Comparison of ENCODE assay signal across 24 mouse cellular contexts in the genomic region with DNA sequence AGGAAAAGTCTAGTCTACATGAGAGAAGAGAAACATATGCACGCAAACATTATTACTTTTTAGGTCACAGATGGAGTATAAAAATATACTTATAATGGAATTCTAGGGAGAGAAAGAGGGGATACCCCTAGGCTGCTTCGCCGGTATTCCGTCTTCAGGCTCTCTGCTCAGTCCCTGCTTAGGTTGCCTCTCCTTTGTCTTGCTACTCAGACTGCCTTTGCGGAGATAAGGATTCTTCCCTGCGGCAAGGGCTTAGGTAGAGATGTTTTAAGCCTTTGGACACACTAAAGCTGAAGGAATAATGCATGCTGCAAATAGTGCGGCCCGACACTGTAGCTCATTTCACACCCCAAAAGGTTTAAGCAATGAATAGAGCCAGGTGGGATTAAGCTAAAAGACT. TPM values are rescaled to one million over a fixed set of nuclear protein-coding genes. Genes with fewer than 3 reads are reported as not detected.
"Had no signal": no experiment of that assay in that cellular context is flagged by ENCODE, and none has a peak within 500 bp of the region (broad histone marks: within the 10 kb centered on the region; RNA-seq: fewer than 3 reads in every experiment).

No protein-coding gene starts in this region.

- H3K4me1 ChIP-seq: heart, embryonic 10.5 days; heart, embryonic 12.5 days; hindbrain, embryonic 10.5 days; hindbrain, embryonic 12.5 days; hindbrain, embryonic 15.5 days; limb, embryonic 10.5 days; limb, embryonic 12.5 days had no signal

- H3K9me3 ChIP-seq: heart, embryonic 10.5 days; heart, embryonic 12.5 days; hindbrain, embryonic 10.5 days; hindbrain, embryonic 12.5 days; hindbrain, embryonic 15.5 days; limb, embryonic 10.5 days; limb, embryonic 12.5 days had no signal

- H3K4me2 ChIP-seq: heart, embryonic 12.5 days; hindbrain, embryonic 12.5 days; hindbrain, embryonic 15.5 days; limb, embryonic 12.5 days had no signal

- DNase-seq: gastrocnemius, adult 2 months; gastrocnemius, postnatal 10 days; gastrocnemius, postnatal 25 days; heart, adult 18-20 months; heart, postnatal 10 days; heart, postnatal 4 days; kidney, adult 11 months; kidney, adult 2 months; kidney, adult 9 months; kidney, postnatal 10 days; kidney, postnatal 25 days; kidney, postnatal 4 days; liver had no signal

- H3K27ac ChIP-seq: gastrocnemius, adult 2 months; heart, embryonic 10.5 days; hindbrain, embryonic 10.5 days; hindbrain, embryonic 12.5 days; hindbrain, embryonic 15.5 days; hindbrain, postnatal 0 days; layer of hippocampus, adult 2 months; left cerebral cortex, adult 2 months; limb, embryonic 10.5 days; limb, embryonic 12.5 days had no signal

- H3K36me3 ChIP-seq: heart, embryonic 10.5 days; heart, embryonic 12.5 days; hindbrain, embryonic 10.5 days; hindbrain, embryonic 12.5 days; hindbrain, embryonic 15.5 days; limb, embryonic 10.5 days; limb, embryonic 12.5 days had no signal

- ATAC-seq: hindbrain, postnatal 0 days; intestine, embryonic 16.5 days had no signal

- H3K9ac ChIP-seq: heart, embryonic 12.5 days; hindbrain, embryonic 12.5 days; hindbrain, embryonic 15.5 days; limb, embryonic 12.5 days had no signal

- H3K27me3 ChIP-seq: heart, embryonic 12.5 days; hindbrain, embryonic 12.5 days; hindbrain, embryonic 15.5 days; limb, embryonic 12.5 days had no signal

- H3K4me3 ChIP-seq: gastrocnemius, adult 2 months; heart, embryonic 10.5 days; heart, embryonic 12.5 days; hindbrain, embryonic 10.5 days; hindbrain, embryonic 12.5 days; hindbrain, embryonic 15.5 days; layer of hippocampus, adult 2 months; left cerebral cortex, adult 2 months; limb, embryonic 10.5 days; limb, embryonic 12.5 days had no signal

RNA-seq across cellular contexts. Expression of a gene that starts 45.6 kb away (rescaled TPM):
- polyA plus RNA-seq: heart, embryonic 10.5 days; heart, embryonic 12.5 days had no signal
